Mouse (Mus musculus) c-Kit-positive CD71-negative TER-119-negative erythroid progenitor cells, embryonic 14.5 days (primary cell): ENCODE measurements around the gene Kank1.
A peak's percentile ranks its signal among the peaks of the same experiment; 100 is the strongest.

Experiments
- DNase-seq: peaks from one replicate; pipeline ENCODE4 v3.0.0-alpha.2; 2013; ENCODE audit warnings: low read depth

Gene Kank1

GRCm38 (mm10) chr19:25311626-25312025 lies 74.9 kb downstream of the Kank1 start:
- DNase-seq = no peak

DNA sequence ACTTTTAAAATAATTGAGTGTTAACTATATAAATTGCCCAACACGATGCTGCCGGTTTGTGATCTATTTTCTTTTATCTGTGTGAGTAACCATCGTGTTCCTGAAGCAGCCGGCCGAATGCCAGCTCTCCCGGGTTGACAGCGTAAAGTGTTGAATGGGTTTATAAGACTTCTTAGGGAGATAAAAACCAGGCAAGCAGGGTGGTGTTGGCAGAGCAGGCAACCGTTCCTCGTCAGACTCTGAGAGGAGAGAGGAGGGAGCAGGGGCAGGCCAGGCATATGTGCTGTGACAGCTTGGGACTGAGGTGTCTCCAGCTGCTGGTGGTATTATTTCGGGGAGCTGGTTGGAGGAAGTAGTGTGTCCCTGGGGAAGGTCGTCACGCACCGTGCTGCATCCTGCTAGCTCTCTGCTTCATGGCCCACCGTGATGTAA lies 78.7 kb downstream of the Kank1 start:
- DNase-seq = no peak

DNA sequence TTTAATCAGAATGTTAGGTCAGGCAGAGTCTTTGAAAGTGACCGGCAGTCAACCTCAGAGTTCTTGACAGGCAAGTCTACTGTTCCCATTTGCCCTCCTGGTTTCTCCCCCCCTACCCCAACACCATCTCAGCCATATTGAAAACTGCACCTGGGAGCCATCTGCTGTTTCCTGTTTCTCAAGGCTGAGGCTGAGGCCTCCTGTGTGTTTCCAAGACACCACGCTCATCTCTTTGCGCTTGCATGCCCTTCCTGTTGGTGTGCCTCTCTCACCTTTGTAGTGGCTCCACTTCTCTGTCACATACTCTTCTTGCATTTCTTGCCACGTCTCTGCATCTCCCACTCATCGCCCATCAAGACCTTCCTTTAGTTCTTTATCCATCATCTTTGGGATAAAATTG lies 79.2 kb downstream of the Kank1 start:
- no peak for DNase-seq

DNA sequence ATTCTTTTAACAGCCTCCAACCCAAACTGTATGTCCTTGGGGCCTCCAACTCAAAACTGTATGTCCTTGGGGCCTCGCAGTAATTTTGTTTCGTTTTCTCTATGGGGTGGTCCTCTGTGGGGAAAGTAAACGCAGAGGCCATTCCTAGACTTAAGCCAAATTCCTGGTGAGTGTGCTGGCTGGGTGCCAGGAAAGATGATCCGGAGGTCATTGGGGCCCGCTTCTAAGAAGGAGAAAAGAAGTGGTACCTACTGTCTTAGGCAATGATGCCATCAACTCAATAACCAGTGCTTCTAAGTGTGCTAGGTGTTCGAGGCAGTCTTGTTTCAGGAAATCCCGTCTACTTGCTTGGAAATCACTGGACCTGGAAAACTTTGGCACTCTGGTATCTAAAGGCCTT lies 87.5 kb downstream of the Kank1 start:
- DNase-seq = no peak

GRCm38 (mm10) chr19:25325113-25326001 lies 88.6 kb downstream of the Kank1 start:
- no peak for DNase-seq

DNA sequence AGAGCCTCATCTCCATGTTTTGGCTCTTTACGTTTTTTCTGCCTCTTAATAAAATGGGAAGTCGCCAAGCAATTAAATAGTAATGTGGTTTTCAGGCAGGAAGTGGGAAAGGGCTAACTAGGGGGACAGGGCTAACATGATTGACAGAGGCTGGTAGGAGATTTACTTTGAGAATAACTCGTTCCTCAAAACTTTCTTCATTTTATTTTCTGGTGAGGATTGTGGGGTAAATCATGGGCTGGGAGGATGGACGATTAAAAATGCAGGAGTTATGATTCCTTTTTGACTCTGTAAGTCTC lies 89.2 kb downstream of the Kank1 start:
- no peak for DNase-seq

GRCm38 (mm10) chr19:25327633-25328032 lies 90.9 kb downstream of the Kank1 start:
- DNase-seq = no peak

DNA sequence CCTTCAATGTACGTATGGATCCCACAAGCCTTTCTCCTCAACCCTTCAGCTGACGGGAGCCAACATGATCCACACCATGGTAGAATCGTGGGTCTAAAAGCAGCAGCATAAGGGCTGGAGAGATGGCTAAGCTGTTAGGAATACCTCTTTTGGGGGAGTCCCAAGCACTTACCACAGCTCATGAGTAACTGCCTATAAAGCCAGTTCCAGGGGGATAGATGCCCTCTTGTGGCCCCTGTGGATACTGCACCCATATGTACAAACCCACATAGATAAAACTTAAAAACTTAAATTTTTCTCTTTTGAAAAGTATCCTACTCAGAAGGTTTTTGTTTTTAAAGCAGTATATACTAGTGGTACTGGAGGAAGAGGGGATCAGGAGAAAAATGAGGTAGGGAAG lies 97.6 kb downstream of the Kank1 start:
- DNase-seq = no peak

DNA sequence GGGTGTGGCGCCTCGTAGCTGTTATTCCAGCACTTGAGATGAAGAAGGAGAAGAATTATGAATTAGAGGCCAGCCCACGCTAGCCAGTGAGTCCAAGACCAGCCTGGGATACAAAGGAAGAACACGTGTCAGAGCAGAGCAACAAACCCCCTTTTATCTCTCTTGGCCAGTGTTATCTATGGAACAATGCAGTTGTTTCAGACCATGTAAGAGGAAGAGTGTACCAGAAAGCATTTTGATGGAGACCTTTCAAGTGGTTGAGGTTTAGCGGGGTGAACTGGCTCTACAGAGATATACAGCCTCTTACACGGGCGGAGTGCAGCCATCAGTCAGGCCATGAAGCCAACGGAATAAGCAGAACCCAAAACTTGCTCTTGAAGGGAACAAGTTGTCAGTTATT lies 100.0 kb downstream of the Kank1 start:
- no peak for DNase-seq

- DNase-seq = no peak
These were observed 104.2 kb downstream of the Kank1 start for GRCm38 (mm10) chr19:25340630-25341620.

- no peak for DNase-seq
These were observed 105.3 kb downstream of the Kank1 start for GRCm38 (mm10) chr19:25342026-25342425.

- DNase-seq = no peak
These were observed 107.0 kb downstream of the Kank1 start for GRCm38 (mm10) chr19:25343657-25344322.

DNA sequence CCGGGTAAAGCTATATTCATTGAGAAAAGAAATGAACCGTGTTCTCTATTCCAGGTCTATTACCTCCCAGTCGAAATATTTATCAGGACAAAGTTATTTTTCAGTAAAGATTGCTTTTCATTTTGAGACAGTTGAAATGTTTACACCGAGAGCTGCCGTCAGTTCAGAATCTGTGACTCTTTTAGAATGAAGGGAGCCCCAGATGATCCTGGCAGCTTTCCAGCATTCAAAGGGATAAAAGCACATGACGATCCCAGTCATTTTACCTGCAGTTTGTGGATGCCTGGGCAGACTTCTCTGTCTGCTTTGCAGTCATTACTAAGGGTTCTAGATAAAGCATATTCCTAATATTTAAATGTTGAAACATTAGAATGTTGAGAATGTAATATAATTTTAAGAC lies 107.6 kb downstream of the Kank1 start:
- DNase-seq = no peak

GRCm38 (mm10) chr19:25345972-25346371 lies 109.2 kb downstream of the Kank1 start:
- DNase-seq = no peak

DNA sequence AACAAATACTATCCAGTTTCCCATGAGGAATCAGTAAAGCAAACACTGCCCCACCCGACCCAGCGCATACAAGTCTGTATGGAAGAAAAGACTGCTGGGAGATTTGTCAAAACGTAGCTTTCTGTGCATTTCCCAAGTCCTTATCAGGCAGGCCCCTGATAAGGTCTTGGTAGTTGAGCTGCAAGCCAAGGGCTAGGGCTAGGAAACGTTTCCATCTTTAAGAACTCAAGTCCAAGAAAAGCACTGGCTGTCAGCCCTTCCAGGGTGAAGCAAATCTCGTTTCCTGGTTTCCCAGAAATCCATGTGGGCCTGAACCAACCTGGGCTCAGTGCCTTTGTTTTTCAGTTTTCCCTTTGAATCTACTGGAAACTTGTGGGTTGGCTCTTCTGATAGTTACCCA lies 110.7 kb downstream of the Kank1 start:
- DNase-seq = no peak

- DNase-seq = no peak
These were observed 114.6 kb downstream of the Kank1 start for GRCm38 (mm10) chr19:25351257-25351955.

DNA sequence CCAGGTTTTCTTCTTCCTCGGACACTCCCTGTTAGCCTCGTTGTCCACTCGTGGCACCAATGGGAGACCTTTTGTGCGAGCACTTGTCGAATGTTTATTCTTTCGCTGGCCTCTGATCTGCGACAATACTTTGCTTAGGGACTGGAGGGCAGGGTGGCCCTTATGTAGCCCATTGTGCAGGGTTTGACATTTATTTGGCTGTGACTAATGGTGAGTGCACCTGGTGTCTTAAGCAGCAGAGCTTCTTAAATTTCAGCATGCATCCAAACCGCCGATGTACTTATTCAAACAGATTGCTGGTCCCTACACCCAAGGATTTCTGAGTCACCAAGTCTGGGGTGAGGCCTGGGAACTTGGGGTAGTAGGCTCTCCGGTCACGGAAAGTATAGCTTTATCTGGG lies 120.3 kb downstream of the Kank1 start:
- DNase-seq = no peak

DNA sequence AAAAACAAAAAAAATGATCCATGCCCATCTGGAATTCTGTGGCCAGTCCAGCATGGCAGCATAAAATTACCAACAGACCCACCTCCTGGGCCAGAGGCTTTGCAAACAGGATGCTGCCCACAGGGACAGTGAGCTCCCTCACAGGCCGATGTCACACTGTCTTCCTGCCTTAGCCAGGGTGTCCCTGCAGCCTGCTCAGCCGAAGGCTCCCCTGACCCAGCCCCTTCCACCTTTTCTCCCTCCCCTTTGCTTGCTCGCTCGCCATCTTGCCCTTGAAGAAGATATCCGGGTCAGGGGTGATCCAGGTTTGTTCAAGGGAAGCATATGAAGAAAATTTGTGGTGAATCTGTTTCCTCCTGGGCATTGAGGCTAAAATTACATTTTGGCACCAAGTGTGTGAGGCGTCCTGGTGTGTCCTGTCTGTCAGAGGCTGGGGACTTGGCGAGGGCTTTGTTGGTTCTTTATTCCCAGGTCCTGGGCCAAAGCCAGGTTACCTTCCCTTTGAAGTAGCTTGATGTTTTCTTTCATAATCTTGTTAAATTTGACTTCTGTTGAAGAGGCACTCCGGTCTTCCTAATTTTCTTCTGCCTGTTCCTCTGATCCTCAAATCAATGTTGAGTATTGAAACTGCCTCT lies 121.8 kb downstream of the Kank1 start:
- DNase-seq = no peak

DNA sequence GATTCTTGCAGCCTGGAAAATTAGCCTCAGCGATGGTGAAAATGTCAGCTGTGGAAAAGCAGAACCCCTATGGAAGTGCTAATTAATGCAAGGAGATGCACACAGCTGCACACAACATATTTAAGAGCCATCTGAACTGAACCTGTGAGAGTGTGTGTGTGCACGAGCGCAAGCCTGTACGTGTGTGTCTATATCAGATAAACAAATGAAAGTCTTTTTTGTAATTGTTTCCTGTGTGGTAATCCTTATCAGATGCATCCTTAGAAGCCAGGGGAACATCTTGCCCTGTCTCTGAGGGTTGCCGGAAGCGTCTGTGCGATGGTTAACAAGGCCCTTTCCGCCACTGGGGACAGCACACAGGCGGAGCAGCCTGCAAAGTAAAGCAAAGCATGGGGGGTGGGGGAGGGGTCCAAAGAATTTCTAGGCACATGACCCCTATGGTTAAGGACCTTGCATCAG lies 123.8 kb downstream of the Kank1 start:
- peak; percentile 58 for DNase-seq

DNA sequence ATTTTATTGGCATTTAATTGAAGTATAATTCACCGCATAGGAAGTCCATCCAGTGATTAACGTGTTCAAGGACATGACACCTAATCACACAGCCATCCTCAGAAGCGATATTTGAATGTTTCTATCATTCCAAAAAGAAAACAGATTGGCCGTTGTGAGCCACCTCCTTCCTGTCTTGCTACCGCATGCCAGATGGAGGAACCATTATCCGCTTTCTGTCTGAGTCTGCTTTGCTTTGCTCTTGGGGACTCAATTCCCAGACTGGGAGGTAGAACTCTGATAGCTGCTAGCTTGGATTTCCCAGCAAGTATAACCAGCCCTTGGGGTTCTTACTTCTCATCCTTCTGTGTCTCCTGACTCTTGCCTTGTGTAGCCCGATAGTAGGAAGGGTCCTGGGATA lies 125.2 kb downstream of the Kank1 start:
- no peak for DNase-seq

DNA sequence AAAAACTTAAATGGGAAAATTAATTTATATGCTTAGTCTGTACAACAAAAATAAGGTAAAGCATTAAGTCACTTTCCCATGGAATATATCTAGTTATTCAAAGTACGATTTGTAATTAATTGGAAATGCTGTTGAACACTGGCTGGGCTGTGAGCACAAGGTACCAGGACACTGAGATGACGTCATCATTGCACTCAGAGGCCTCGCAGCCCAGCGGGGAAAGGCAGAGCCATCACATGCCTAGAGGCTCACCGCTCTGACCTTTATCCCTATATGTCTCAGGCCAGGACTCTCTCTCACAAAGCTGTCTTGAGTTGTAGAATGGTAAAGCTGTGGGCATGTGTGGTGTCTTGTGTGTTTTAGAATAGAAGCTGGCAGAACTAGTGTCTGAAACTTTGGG lies 128.9 kb downstream of the Kank1 start:
- no peak for DNase-seq
